Mouse (Mus musculus) bone marrow, adult 2 months (tissue): ENCODE measurements around the gene Col12a1. TPM values are rescaled to one million over a fixed set of nuclear protein-coding genes. Genes with fewer than 3 reads are reported as not detected.
"Not testable (repeated sequence)": the region's sequence is repeated elsewhere in the genome, so short reads cannot be mapped to it uniquely, and the experiment has no call there.

Experiments
- H3K27ac ChIP-seq: fragments of 200-500 bp; 2 replicates; pipeline ENCODE4 v1.5.1; 2012; ENCODE audit warnings: low read depth, mild to moderate bottlenecking, control low read depth, inconsistent platforms, low read length; ENCODE audit not compliant: control insufficient read depth, poor library complexity, insufficient read depth
- H3K4me1 ChIP-seq: fragments of 200-500 bp; 2 replicates; pipeline ENCODE4 v1.6.1; 2011; ENCODE audit warnings: low read length; ENCODE audit not compliant: control insufficient read depth, insufficient read depth
- H3K4me3 ChIP-seq: fragments of 200-500 bp; replicated peaks from 2 replicates; pipeline ENCODE3; 2011; ENCODE audit warnings: mild to moderate bottlenecking, low read depth, low read length, control low read depth; ENCODE audit not compliant: control insufficient read depth
- CTCF ChIP-seq: fragments of 200-500 bp; IDR thresholded peaks from 2 replicates; pipeline ENCODE4 v1.5.1; 2011; ENCODE audit warnings: low read length, control low read depth; ENCODE audit not compliant: control insufficient read depth, insufficient read depth
- POLR2A ChIP-seq: fragments of 200-500 bp; IDR thresholded peaks from 2 replicates; pipeline ENCODE4 v1.6.1; 2011; ENCODE audit warnings: low read depth, mild to moderate bottlenecking, control low read depth, low read length, borderline replicate concordance; ENCODE audit not compliant: control insufficient read depth
- WGBS: fragments of 180-500 bp; shearing (Covaris S2); methylation state at CpG from one replicate; pipeline ENCODE4 v1.1.7; 2018; 5-methylcytosine and 5-hydroxymethylcytosine counted together
- polyA plus RNA-seq: library from polyadenylated mRNA; stranded (reverse); fragments of >200 nt; gene quantifications from 2 replicates; pipeline ENCODE4 v1.2.4, GENCODE M21; 2011; ENCODE audit warnings: low replicate concordance; ENCODE audit not compliant: missing spikeins, insufficient read depth, insufficient read length

The Col12a1 gene
- polyA plus RNA-seq, 1 experiment = 6.5 TPM

GRCm38 (mm10) chr9:79680453-79681240, 38.0 kb downstream of the Col12a1 start:
- Histone ChIP-seq H3K4me3 (no peak overlapping the region), H3K27ac (no peak overlapping the region), H3K4me1 (no peaks in the 10 kb centered on the region)
- 79% methylated on average over 4 of the region's 4 CpGs for WGBS
- TF ChIP-seq POLR2A = no peak
- no peak for TF ChIP-seq CTCF

DNA sequence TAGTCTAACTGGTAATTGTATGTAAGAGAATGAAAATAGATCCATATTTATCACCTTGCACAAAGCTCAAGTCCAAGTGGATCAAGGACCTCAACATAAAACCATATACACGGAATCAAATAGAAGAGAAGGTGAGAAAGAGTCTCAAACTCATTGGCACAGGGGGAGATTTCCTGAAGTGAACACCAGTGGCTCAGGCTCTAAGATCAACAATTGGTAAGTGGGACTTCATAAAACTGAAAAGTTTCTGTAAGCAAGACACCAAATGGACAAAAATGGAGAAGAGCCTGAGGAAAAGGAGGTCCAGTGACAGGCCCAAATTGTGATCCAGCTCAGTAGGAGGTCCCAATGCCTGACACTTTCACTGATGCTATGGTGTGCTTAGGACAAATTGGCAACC, 49.8 kb downstream of the Col12a1 start:
- not testable (repeated sequence) for H3K27ac ChIP-seq, H3K4me3 ChIP-seq, H3K4me1 ChIP-seq
- WGBS = 67% methylated on average over 1 of the region's 1 CpGs

GRCm38 (mm10) chr9:79653327-79654150, 65.1 kb downstream of the Col12a1 start:
- Histone ChIP-seq H3K27ac (no peak overlapping the region), H3K4me3 (no peak overlapping the region), H3K4me1 (no peaks in the 10 kb centered on the region)
- 82% methylated on average over 16 of the region's 16 CpGs for WGBS
- no peak for TF ChIP-seq CTCF
- TF ChIP-seq POLR2A = no peak

GRCm38 (mm10) chr9:79648587-79648986, 70.0 kb downstream of the Col12a1 start:
- no peaks in the 10 kb centered on the region for H3K4me1 ChIP-seq
- 79% methylated on average over 9 of the region's 9 CpGs for WGBS
- H3K27ac ChIP-seq = no peak overlapping the region
- TF ChIP-seq CTCF = no peak
- TF ChIP-seq POLR2A = no peak
- no peak overlapping the region for H3K4me3 ChIP-seq

GRCm38 (mm10) chr9:79645757-79646156, 72.9 kb downstream of the Col12a1 start:
- H3K27ac ChIP-seq = no peak overlapping the region
- H3K4me1 ChIP-seq = no peaks in the 10 kb centered on the region
- no peak overlapping the region for H3K4me3 ChIP-seq
- WGBS = 78% methylated on average over 3 of the region's 3 CpGs
- TF ChIP-seq POLR2A = no peak
- TF ChIP-seq CTCF = no peak

GRCm38 (mm10) chr9:79639430-79640090, 79.1 kb downstream of the Col12a1 start:
- no peak overlapping the region for H3K27ac ChIP-seq
- TF ChIP-seq CTCF (no peak), POLR2A (no peak)
- H3K4me3 ChIP-seq = no peak overlapping the region
- H3K4me1 ChIP-seq = no peaks in the 10 kb centered on the region
- 60% methylated on average over 11 of the region's 11 CpGs for WGBS

- 61% methylated on average over 4 of the region's 4 CpGs for WGBS
- H3K27ac ChIP-seq = no peak overlapping the region
- H3K4me3 ChIP-seq = no peak overlapping the region
- no peaks in the 10 kb centered on the region for H3K4me1 ChIP-seq
- TF ChIP-seq POLR2A (no peak), CTCF (no peak)
Observed at GRCm38 (mm10) chr9:79637879-79638278, 80.8 kb downstream of the Col12a1 start.

GRCm38 (mm10) chr9:79634076-79634475, 84.6 kb downstream of the Col12a1 start:
- TF ChIP-seq POLR2A (no peak), CTCF (no peak)
- 75% methylated on average over 1 of the region's 1 CpGs for WGBS
- Histone ChIP-seq H3K4me1 (no peaks in the 10 kb centered on the region), H3K4me3 (no peak overlapping the region), H3K27ac (no peak overlapping the region)
